Comparison of ENCODE assay signal across 9 mouse cellular contexts in genomic region chr12:70227121-70227932, GRCm38 (mm10). TPM values are rescaled to one million over a fixed set of nuclear protein-coding genes. Genes with fewer than 3 reads are reported as not detected.
DNase-seq lines count a peak whose midpoint lies in the region; ATAC-seq and TF ChIP-seq lines count a peak whose summit lies in the region.
"Had no signal": no experiment of that assay in that cellular context is flagged by ENCODE, and none has a peak within 500 bp of the region (broad histone marks: within the 10 kb centered on the region; RNA-seq: fewer than 3 reads in every experiment).

No protein-coding gene starts in this region.

- no peak for TF ChIP-seq EP300 in heart, postnatal 0 days (IDR thresholded peaks at IDR 0.05; ENCODE audit: low read depth)

- H3K27me3 ChIP-seq in heart, postnatal 0 days (ENCODE audit: control insufficient read depth, insufficient read depth, low read length): no peaks in the 10 kb centered on the region

- DNase-seq in right cerebral cortex, adult 2 months (ENCODE audit: low spot score in 2 of 2): peak; percentile 32 to 41
- no peak for DNase-seq in right cerebral cortex, postnatal 36 days (ENCODE audit: low spot score in 2 of 2)
- DNase-seq in heart, postnatal 0 days (ENCODE audit: low spot score): peak; percentile 86
- DNase-seq in kidney, postnatal 36 days: peak; percentile 80 to 86
- DNase-seq in spleen, adult 12 weeks (ENCODE audit: low spot score): peak; percentile 41
- DNase-seq in frontal cortex, postnatal 10 days (ENCODE audit: low spot score in 2 of 2): no peak

- 1% methylated on average over 51 of the region's 52 CpGs for WGBS in heart, postnatal 0 days

- peak; percentile 90 for ATAC-seq in erythroid progenitor cell, adult 5-6 weeks (replicated peaks; ENCODE audit: low FRiP score, poor library complexity, severe bottlenecking)
- peak; percentile 97 for ATAC-seq in heart, postnatal 0 days (ENCODE audit: insufficient read depth, low read depth)
- peak; percentile 85 for ATAC-seq in megakaryocyte progenitor cell, adult 5-6 weeks (replicated peaks; ENCODE audit: poor library complexity)
- ATAC-seq: Patski had no signal

- peaks cover 23% of the 10 kb centered on the region for H3K4me1 ChIP-seq in heart, postnatal 0 days (ENCODE audit: control insufficient read depth, insufficient read depth)

- H3K4me3 ChIP-seq in heart, postnatal 0 days (ENCODE audit: low read depth, low read length): peak overlapping the region; percentile 51

- peak overlapping the region; percentile 30 for H3K9ac ChIP-seq in heart, postnatal 0 days (replicated peaks; ENCODE audit: low read depth, low read length)

- H3K4me2 ChIP-seq in heart, postnatal 0 days (ENCODE audit: low read depth, low read length): peak overlapping the region; percentile 73

- TF ChIP-seq CTCF in heart, postnatal 0 days (IDR thresholded peaks at IDR 0.05; ENCODE audit: low read depth): 0 out of 2 replicates have a peak, but pooled peaks have one; percentile 13

- no peaks in the 10 kb centered on the region for H3K36me3 ChIP-seq in heart, postnatal 0 days (replicated peaks; ENCODE audit: control insufficient read depth, insufficient read depth, low read length)

- H3K9me3 ChIP-seq in heart, postnatal 0 days (replicated peaks; ENCODE audit: control insufficient read depth, low read length): no peaks in the 10 kb centered on the region

- H3K27ac ChIP-seq in heart, postnatal 0 days (ENCODE audit: low read depth): peak overlapping the region; percentile 71

RNA-seq across cellular contexts. Expression of gene Pygl, which starts 4.0 kb away (rescaled TPM):
- total RNA-seq in erythroid progenitor cell, adult 5-6 weeks (2015; ENCODE audit: low replicate concordance): 20.5 and 22.2 TPM in 2 replicates
- 29.8 and 31.7 TPM in 2 replicates for total RNA-seq in erythroid progenitor cell, adult 5-6 weeks (2017; ENCODE audit: low replicate concordance)
- total RNA-seq in heart, postnatal 0 days (2014; rRNA removed; ENCODE audit: low replicate concordance): 43.2 and 58.9 TPM in 2 replicates
- polyA plus RNA-seq in heart, postnatal 0 days (2015; fragmentation: Nextera tagmentation; extraction: Ambion mirVana): 28.5 and 31.6 TPM in 2 replicates
- total RNA-seq in megakaryocyte progenitor cell, adult 5-6 weeks (2015): 49.7 and 62.0 TPM in 2 replicates
- total RNA-seq in megakaryocyte progenitor cell, adult 5-6 weeks (2017): 112 and 130 TPM in 2 replicates

Comparison
In these comparisons a context has a peak if more than half of its experiments do, and no peak if none do; other contexts are left out.
1. DNase-seq: peak in right cerebral cortex, adult 2 months (2 of 2), heart, postnatal 0 days (single experiment), kidney, postnatal 36 days (2 of 2) and spleen, adult 12 weeks (single experiment); none in right cerebral cortex, postnatal 36 days (0 of 2) and frontal cortex, postnatal 10 days (0 of 2).
2. Peak in every context shown above with its lines, with median percentiles within 50 percentile points of each other: ATAC-seq.